Mouse (Mus musculus): ENCODE measurements around the gene Prr13.

GRCm38 (mm10) chr15:102511285-102511833 is 52.5 kb downstream of the Prr13 start:
- TF ChIP-seq CHD2 (IDR thresholded peaks at IDR 0.05; ENCODE audit: low read length), result no peak
- TF ChIP-seq BHLHE40 (IDR thresholded peaks at IDR 0.05; ENCODE audit: borderline replicate concordance, low read depth, low read length), result no peak
- TF ChIP-seq MAFK (IDR thresholded peaks at IDR 0.05; ENCODE audit: borderline replicate concordance, low read depth, low read length), result no peak
- TF ChIP-seq TBP (IDR thresholded peaks at IDR 0.05; ENCODE audit: low read depth, low read length), result no peak

All from MEL (cell line).